ENCODE assay signal across 9 mouse cellular contexts in genomic region chr4:129059125-129059551, GRCm38 (mm10). TPM values are rescaled to one million over a fixed set of nuclear protein-coding genes. Genes with fewer than 3 reads are reported as not detected.
A peak's percentile ranks its signal among the peaks of the same experiment; 100 is the strongest.
DNase-seq lines count a peak whose midpoint lies in the region; ATAC-seq lines count a peak whose summit lies in the region.
"Had no signal": no experiment of that assay in that cellular context is flagged by ENCODE, and none has a peak within 500 bp of the region (broad histone marks: within the 10 kb centered on the region; RNA-seq: fewer than 3 reads in every experiment).

No protein-coding gene starts in this region.

- 0 out of 2 replicates have a peak, but pooled peaks have one; percentile 15 for ATAC-seq in embryonic facial prominence, embryonic 15.5 days (ENCODE audit: insufficient number of reproducible peaks, low FRiP score, low TSS enrichment, low read depth)
- ATAC-seq in hindbrain, embryonic 16.5 days = no peak
- peak; percentile 13; the same call in 1 of the 2 replicates for ATAC-seq in liver, embryonic 13.5 days (ENCODE audit: low read depth)
- ATAC-seq in neural tube, embryonic 11.5 days (ENCODE audit: insufficient read depth, low FRiP score, low TSS enrichment) = no peak

- intact Hi-C loops in gastrocnemius, postnatal 14 days (cut with DNase I; ENCODE audit: low total_unique reads) = no loop called here
- intact Hi-C loops in left cerebral cortex, postnatal 4 days (cut with DNase I) = no loop called here

- H3K9me3 ChIP-seq in embryonic facial prominence, embryonic 15.5 days (replicated peaks) = no peaks in the 10 kb centered on the region
- no peaks in the 10 kb centered on the region for H3K9me3 ChIP-seq in hindbrain, embryonic 16.5 days (ENCODE audit: control insufficient read depth, low read length)
- H3K9me3 ChIP-seq in liver, embryonic 13.5 days (replicated peaks) = no peaks in the 10 kb centered on the region
- H3K9me3 ChIP-seq in neural tube, embryonic 11.5 days (ENCODE audit: control insufficient read depth, low read length) = no peaks in the 10 kb centered on the region

- peaks cover 9% of the 10 kb centered on the region for H3K4me1 ChIP-seq in embryonic facial prominence, embryonic 15.5 days
- H3K4me1 ChIP-seq in hindbrain, embryonic 16.5 days (ENCODE audit: control insufficient read depth, insufficient read depth, low read depth, low read length) = peaks cover 21% of the 10 kb centered on the region
- peaks cover 54% of the 10 kb centered on the region for H3K4me1 ChIP-seq in liver, embryonic 13.5 days (replicated peaks)
- peaks cover 9% of the 10 kb centered on the region; the same call in 1 of the 2 replicates for H3K4me1 ChIP-seq in neural tube, embryonic 11.5 days (ENCODE audit: control insufficient read depth, insufficient read depth, low read length)

- H3K27ac ChIP-seq in embryonic facial prominence, embryonic 15.5 days (replicated peaks) = peak overlapping the region; percentile 91
- no peak overlapping the region; the same call in none of the 2 replicates for H3K27ac ChIP-seq in hindbrain, embryonic 16.5 days (ENCODE audit: low read depth, low read length)
- peak overlapping the region; percentile 93 for H3K27ac ChIP-seq in liver, embryonic 13.5 days
- H3K27ac ChIP-seq in neural tube, embryonic 11.5 days (ENCODE audit: low read depth, low read length) = no peak overlapping the region

- WGBS in embryonic facial prominence, embryonic 15.5 days = 2% methylated on average over 13 of the region's 13 CpGs
- 2% methylated on average over 13 of the region's 13 CpGs for whole genome bisulfite sequencing in hindbrain, embryonic 16.5 days
- 4% methylated on average over 13 of the region's 13 CpGs for WGBS in liver, embryonic 13.5 days (ENCODE audit: insufficient replicate concordance)
- WGBS in neural tube, embryonic 11.5 days = 2% methylated on average over 13 of the region's 13 CpGs

- H3K36me3 ChIP-seq in embryonic facial prominence, embryonic 15.5 days = no peaks in the 10 kb centered on the region
- no peaks in the 10 kb centered on the region for H3K36me3 ChIP-seq in hindbrain, embryonic 16.5 days (ENCODE audit: control insufficient read depth, insufficient read depth, low read length)
- H3K36me3 ChIP-seq in liver, embryonic 13.5 days = no peaks in the 10 kb centered on the region
- no peaks in the 10 kb centered on the region for H3K36me3 ChIP-seq in neural tube, embryonic 11.5 days (ENCODE audit: control insufficient read depth, insufficient read depth, low read length)

- peak overlapping the region; percentile 83 for H3K4me3 ChIP-seq in embryonic facial prominence, embryonic 15.5 days (replicated peaks)
- H3K4me3 ChIP-seq in hindbrain, embryonic 16.5 days (ENCODE audit: low read length) = peak overlapping the region; percentile 58
- peak overlapping the region; percentile 94 for H3K4me3 ChIP-seq in liver, embryonic 13.5 days (replicated peaks)
- peak overlapping the region; percentile 59 for H3K4me3 ChIP-seq in neural tube, embryonic 11.5 days (ENCODE audit: low read depth, low read length)

- peak overlapping the region; percentile 82 for H3K9ac ChIP-seq in embryonic facial prominence, embryonic 15.5 days
- peak overlapping the region; percentile 96 for H3K9ac ChIP-seq in hindbrain, embryonic 16.5 days (ENCODE audit: low read depth, low read length)
- H3K9ac ChIP-seq in liver, embryonic 13.5 days = peak overlapping the region; percentile 94
- H3K9ac ChIP-seq in neural tube, embryonic 11.5 days (ENCODE audit: low read length) = peak overlapping the region; percentile 91

- peak; percentile 49 to 52 for DNase-seq in B cell, adult 2 months
- DNase-seq in Muller cell, postnatal 12 days (ENCODE audit: inconsistent ontology term) = peak; percentile 53
- peak; percentile 26 for DNase-seq in liver, embryonic 13.5 days
- peak; percentile 41 for DNase-seq in neural tube, embryonic 11.5 days (ENCODE audit: low spot score)
- no peak for DNase-seq in gastrocnemius, postnatal 14 days
- DNase-seq in left cerebral cortex, postnatal 4 days = no peak

- H3K27me3 ChIP-seq in embryonic facial prominence, embryonic 15.5 days = no peaks in the 10 kb centered on the region
- no peaks in the 10 kb centered on the region for H3K27me3 ChIP-seq in hindbrain, embryonic 16.5 days (replicated peaks; ENCODE audit: control insufficient read depth, insufficient read depth, low read length)
- no peaks in the 10 kb centered on the region for H3K27me3 ChIP-seq in liver, embryonic 13.5 days
- H3K27me3 ChIP-seq in neural tube, embryonic 11.5 days (ENCODE audit: control insufficient read depth, insufficient read depth, low read length) = no peaks in the 10 kb centered on the region

- peak overlapping the region; percentile 99 for H3K4me2 ChIP-seq in embryonic facial prominence, embryonic 15.5 days (replicated peaks)
- peak overlapping the region; percentile 84 for H3K4me2 ChIP-seq in hindbrain, embryonic 16.5 days (ENCODE audit: low read length)
- peak overlapping the region; percentile 100 for H3K4me2 ChIP-seq in liver, embryonic 13.5 days
- peak overlapping the region; percentile 86 for H3K4me2 ChIP-seq in neural tube, embryonic 11.5 days (ENCODE audit: low read depth)

RNA-seq across cellular contexts. Expression of gene Rnf19b, which starts 1.1 kb away (rescaled TPM):
- 10.7 and 11.0 TPM in 2 replicates for polyA plus RNA-seq in embryonic facial prominence, embryonic 15.5 days (2015; fragmentation: Nextera tagmentation; extraction: Ambion mirVana)
- 30.8 and 31.6 TPM in 2 replicates for polyA plus RNA-seq in hindbrain, embryonic 16.5 days (2015; fragmentation: Nextera tagmentation; extraction: Ambion mirVana)
- 4.8 and 5.9 TPM in 2 replicates for polyA plus RNA-seq in liver, embryonic 13.5 days (2015; fragmentation: Nextera tagmentation; extraction: Ambion mirVana)
- polyA plus RNA-seq in neural tube, embryonic 11.5 days (2014; fragmentation: Nextera tagmentation; extraction: Ambion mirVana) = 11.8 and 13.6 TPM in 2 replicates
- total RNA-seq in gastrocnemius, postnatal 14 days (2021) = 10 to 100 TPM; 13.6 to 15.5 TPM
- 100 to 1,000 TPM in 1 of 2 experiments, 10 to 100 TPM in 1; 97.9 to 102 TPM for total RNA-seq in left cerebral cortex, postnatal 4 days (2021)

RNA-seq across cellular contexts. Expression of gene Tmem54, which starts 46.2 kb away (rescaled TPM):
- polyA plus RNA-seq in embryonic facial prominence, embryonic 15.5 days (2015; fragmentation: Nextera tagmentation; extraction: Ambion mirVana) = 26.6 and 26.9 TPM in 2 replicates
- 0.16 and 0.20 TPM in 2 replicates for polyA plus RNA-seq in hindbrain, embryonic 16.5 days (2015; fragmentation: Nextera tagmentation; extraction: Ambion mirVana)
- polyA plus RNA-seq in liver, embryonic 13.5 days (2015; fragmentation: Nextera tagmentation; extraction: Ambion mirVana) = 1.9 and 2.1 TPM in 2 replicates
- 1.5 TPM in 2 replicates for polyA plus RNA-seq in neural tube, embryonic 11.5 days (2014; fragmentation: Nextera tagmentation; extraction: Ambion mirVana)
- not detected for total RNA-seq in gastrocnemius, postnatal 14 days (2021)
- total RNA-seq in left cerebral cortex, postnatal 4 days (2021) = not detected
- total RNA-seq: heart, postnatal 36 days had no signal

Comparison
In these comparisons a context has a peak if more than half of its experiments do, and no peak if none do; other contexts are left out.
1. DNase-seq: peak in B cell, adult 2 months (2 of 2), Muller cell, postnatal 12 days (single experiment), liver, embryonic 13.5 days (single experiment) and neural tube, embryonic 11.5 days (single experiment); none in gastrocnemius, postnatal 14 days (single experiment) and left cerebral cortex, postnatal 4 days (single experiment).
2. ATAC-seq: peak in embryonic facial prominence, embryonic 15.5 days (single experiment) and liver, embryonic 13.5 days (single experiment); none in hindbrain, embryonic 16.5 days (single experiment) and neural tube, embryonic 11.5 days (single experiment).
3. H3K27ac ChIP-seq: peak in embryonic facial prominence, embryonic 15.5 days (single experiment) and liver, embryonic 13.5 days (single experiment); none in hindbrain, embryonic 16.5 days (single experiment) and neural tube, embryonic 11.5 days (single experiment).
4. Peak in every context shown above with its lines, with median percentiles within 50 percentile points of each other: H3K4me2 ChIP-seq, H3K4me3 ChIP-seq and H3K9ac ChIP-seq.